In genomic region chr9:105549096-105549495, GRCm38 (mm10) we compare ENCODE assay signal across 24 mouse cellular contexts. TPM values are rescaled to one million over a fixed set of nuclear protein-coding genes. Genes with fewer than 3 reads are reported as not detected.
DNase-seq lines count a peak whose midpoint lies in the region; ATAC-seq and TF ChIP-seq lines count a peak whose summit lies in the region.
"Had no signal": no experiment of that assay in that cellular context is flagged by ENCODE, and none has a peak within 500 bp of the region (broad histone marks: within the 10 kb centered on the region; RNA-seq: fewer than 3 reads in every experiment).

No protein-coding gene starts in this region.

- TF ChIP-seq CTCF in lung, embryonic 14.5 days (IDR thresholded peaks at IDR 0.05; ENCODE audit: low read depth), result no peak

- no peak overlapping the region for H3K27ac ChIP-seq in heart, embryonic 16.5 days (ENCODE audit: low read length)
- no peak overlapping the region for H3K27ac ChIP-seq in lung, embryonic 14.5 days (ENCODE audit: low read depth)
- H3K27ac ChIP-seq in midbrain, embryonic 13.5 days, result no peak overlapping the region
- H3K27ac ChIP-seq: embryonic facial prominence, embryonic 13.5 days; forebrain, embryonic 12.5 days; liver, embryonic 15.5 days; lung, embryonic 15.5 days; neural tube, embryonic 15.5 days; stomach, embryonic 15.5 days had no signal

- H3K36me3 ChIP-seq in heart, embryonic 16.5 days (ENCODE audit: control insufficient read depth, insufficient read depth), result no peaks in the 10 kb centered on the region
- no peaks in the 10 kb centered on the region for H3K36me3 ChIP-seq in lung, embryonic 14.5 days (ENCODE audit: insufficient read depth)
- no peaks in the 10 kb centered on the region for H3K36me3 ChIP-seq in midbrain, embryonic 13.5 days
- H3K36me3 ChIP-seq: embryonic facial prominence, embryonic 13.5 days; forebrain, embryonic 12.5 days; G1E; liver, embryonic 15.5 days; lung, embryonic 15.5 days; neural tube, embryonic 15.5 days; stomach, embryonic 15.5 days had no signal

- no peak overlapping the region for H3K4me3 ChIP-seq in heart, embryonic 16.5 days (ENCODE audit: low read length)
- no peak overlapping the region for H3K4me3 ChIP-seq in lung, embryonic 14.5 days (ENCODE audit: low read depth, low read length)
- no peak overlapping the region for H3K4me3 ChIP-seq in midbrain, embryonic 13.5 days (replicated peaks)
- H3K4me3 ChIP-seq: embryonic facial prominence, embryonic 13.5 days; erythroblast, embryonic 14.5 days; forebrain, embryonic 12.5 days; liver, embryonic 15.5 days; lung, embryonic 15.5 days; neural tube, embryonic 15.5 days; stomach, embryonic 15.5 days had no signal

- 0 out of 2 replicates have a peak, but pooled peaks cover 4% of the 10 kb centered on the region for H3K4me1 ChIP-seq in heart, embryonic 16.5 days (ENCODE audit: control insufficient read depth, insufficient read depth, low read length)
- H3K4me1 ChIP-seq in lung, embryonic 14.5 days (ENCODE audit: insufficient read depth), result peaks cover under 1% of the 10 kb centered on the region; the same call in 1 of the 2 replicates
- peaks cover 18% of the 10 kb centered on the region for H3K4me1 ChIP-seq in midbrain, embryonic 13.5 days (replicated peaks)
- H3K4me1 ChIP-seq: liver, embryonic 15.5 days had no signal

- H3K27me3 ChIP-seq in heart, embryonic 16.5 days (ENCODE audit: control insufficient read depth, insufficient read depth, low read length), result no peaks in the 10 kb centered on the region
- H3K27me3 ChIP-seq in lung, embryonic 14.5 days (ENCODE audit: insufficient read depth, low read length), result no peaks in the 10 kb centered on the region
- no peaks in the 10 kb centered on the region for H3K27me3 ChIP-seq in midbrain, embryonic 13.5 days
- H3K27me3 ChIP-seq: embryonic facial prominence, embryonic 13.5 days; forebrain, embryonic 12.5 days; lung, embryonic 15.5 days; neural tube, embryonic 15.5 days; stomach, embryonic 15.5 days had no signal

- 31% methylated on average over 6 of the region's 6 CpGs for WGBS in heart, embryonic 16.5 days
- 40% methylated on average over 6 of the region's 6 CpGs for WGBS in lung, embryonic 14.5 days
- 86% methylated on average over 6 of the region's 6 CpGs for WGBS in midbrain, embryonic 13.5 days

- no peak overlapping the region for H3K4me2 ChIP-seq in heart, embryonic 16.5 days (ENCODE audit: low read depth, low read length)
- H3K4me2 ChIP-seq in lung, embryonic 14.5 days, result no peak overlapping the region
- no peak overlapping the region for H3K4me2 ChIP-seq in midbrain, embryonic 13.5 days (replicated peaks)
- H3K4me2 ChIP-seq: embryonic facial prominence, embryonic 13.5 days; forebrain, embryonic 12.5 days; liver, embryonic 15.5 days; lung, embryonic 15.5 days; neural tube, embryonic 15.5 days; stomach, embryonic 15.5 days had no signal

- H3K9ac ChIP-seq in heart, embryonic 16.5 days (ENCODE audit: low read length), result no peak overlapping the region
- no peak overlapping the region for H3K9ac ChIP-seq in lung, embryonic 14.5 days
- H3K9ac ChIP-seq in midbrain, embryonic 13.5 days (replicated peaks), result no peak overlapping the region
- H3K9ac ChIP-seq: embryonic facial prominence, embryonic 13.5 days; forebrain, embryonic 12.5 days; liver, embryonic 15.5 days; lung, embryonic 15.5 days; neural tube, embryonic 15.5 days; stomach, embryonic 15.5 days had no signal

- ATAC-seq in heart, embryonic 16.5 days (replicated peaks; ENCODE audit: extremely low read depth, insufficient read depth, low FRiP score), result 0 out of 2 replicates have a peak, but pooled peaks have one; percentile 23
- ATAC-seq in lung, embryonic 14.5 days (ENCODE audit: insufficient read depth), result no peak
- ATAC-seq in midbrain, embryonic 13.5 days, result no peak
- ATAC-seq: intestine, embryonic 16.5 days had no signal

- H3K9me3 ChIP-seq in heart, embryonic 16.5 days (replicated peaks; ENCODE audit: control insufficient read depth, low read length), result no peaks in the 10 kb centered on the region
- H3K9me3 ChIP-seq in lung, embryonic 14.5 days (ENCODE audit: low read depth, low read length), result no peaks in the 10 kb centered on the region
- H3K9me3 ChIP-seq in midbrain, embryonic 13.5 days, result no peaks in the 10 kb centered on the region
- H3K9me3 ChIP-seq: embryonic facial prominence, embryonic 13.5 days; forebrain, embryonic 12.5 days; G1E; liver, embryonic 15.5 days; lung, embryonic 15.5 days; neural tube, embryonic 15.5 days; stomach, embryonic 15.5 days had no signal

- no peak for DNase-seq in heart, adult 8-10 months (ENCODE audit: low spot score)
- DNase-seq in lung, embryonic 14.5 days, result peak; percentile 57
- DNase-seq in lung, postnatal 36 days, result no peak
- peak; percentile 16 for DNase-seq in kidney, postnatal 10 days
- DNase-seq in urinary bladder, adult 2 months (ENCODE audit: low spot score), result no peak
- DNase-seq: adrenal gland, postnatal 25 days; cerebellum, adult 11-12 months; cerebellum, adult 9-11 months; embryo, embryonic 11 days; gastrocnemius, postnatal 10 days; midbrain, embryonic 14.5 days; retina, postnatal 1 day; right cerebral cortex, postnatal 25 days had no signal

RNA-seq across cellular contexts. Expression of gene Atp2c1, which starts 22.0 kb away (rescaled TPM):
- 43.7 and 53.4 TPM in 2 replicates for polyA plus RNA-seq in heart, embryonic 16.5 days (2015; fragmentation: Nextera tagmentation; extraction: Ambion mirVana)
- 10 to 100 TPM; 51.2 to 63.2 (median 57.2) TPM for total RNA-seq in heart, adult 8-10 months (2022)
- 74.3 and 74.9 TPM in 2 replicates for polyA plus RNA-seq in lung, embryonic 14.5 days (2014; fragmentation: Nextera tagmentation; extraction: Ambion mirVana)
- 81.9 and 83.4 TPM in 2 replicates for polyA plus RNA-seq in urinary bladder, adult 2 months (2012; rRNA removed)
- 85.8 and 89.0 TPM in 2 replicates for polyA plus RNA-seq in midbrain, embryonic 13.5 days (2015; fragmentation: Nextera tagmentation; extraction: Ambion mirVana)

Comparison
In these comparisons a context has a peak if more than half of its experiments do, and no peak if none do; other contexts are left out.
1. DNase-seq: peak in lung, embryonic 14.5 days (single experiment) and kidney, postnatal 10 days (single experiment); none in heart, adult 8-10 months (single experiment), lung, postnatal 36 days (single experiment) and urinary bladder, adult 2 months (single experiment).